Comparison of ENCODE assay signal across 9 mouse cellular contexts in the genomic region with DNA sequence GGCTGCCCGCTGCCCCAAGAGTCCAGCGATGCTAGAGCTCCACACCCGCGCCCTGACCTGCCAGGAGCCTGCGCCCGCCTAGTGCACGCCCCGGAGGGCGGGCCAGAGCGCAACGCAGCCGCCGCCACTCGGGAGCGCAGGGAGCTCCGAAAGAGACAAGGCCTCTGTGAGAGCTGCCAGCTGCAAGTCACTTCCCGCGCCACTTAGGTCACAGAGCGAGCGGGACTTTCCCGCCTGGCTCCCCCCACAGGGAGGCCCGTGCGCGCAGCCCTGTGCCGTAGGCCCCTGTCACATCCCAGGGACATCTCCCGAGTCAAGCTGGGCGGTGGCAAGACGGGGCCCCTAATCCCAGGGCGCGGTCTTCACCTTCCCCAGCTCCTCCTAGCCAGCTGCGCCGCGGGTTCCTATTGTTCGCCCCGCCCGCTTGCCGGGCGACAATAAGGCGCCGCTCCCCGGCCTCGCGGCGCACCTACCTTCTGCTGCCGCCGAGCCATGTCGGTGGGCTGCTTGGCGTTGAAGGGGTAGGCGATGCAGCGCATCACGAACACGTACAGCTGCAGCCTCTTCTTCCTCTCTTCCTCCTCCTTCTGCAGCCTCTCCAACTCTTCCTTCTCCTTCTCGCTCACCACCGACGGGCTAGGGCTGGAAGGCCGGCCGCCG. TPM values are rescaled to one million over a fixed set of nuclear protein-coding genes. Genes with fewer than 3 reads are reported as not detected.
DNase-seq lines count a peak whose midpoint lies in the region; ATAC-seq lines count a peak whose summit lies in the region.
"Had no signal": no experiment of that assay in that cellular context is flagged by ENCODE, and none has a peak within 500 bp of the region (broad histone marks: within the 10 kb centered on the region; RNA-seq: fewer than 3 reads in every experiment).

No protein-coding gene starts in this region.

- DNase-seq in kidney, adult 8-10 months, result no peak
- DNase-seq in retina, postnatal 7 days (ENCODE audit: low read depth, low spot score), result peak; percentile 62

- ATAC-seq in kidney, embryonic 16.5 days (ENCODE audit: low FRiP score, low TSS enrichment), result peak; percentile 89
- peak; percentile 84 for ATAC-seq in cerebellum, adult (ENCODE audit: insufficient number of reproducible peaks, low FRiP score, low TSS enrichment)
- peak; percentile 78 for ATAC-seq in forebrain, embryonic 13.5 days
- ATAC-seq in hindbrain, embryonic 16.5 days, result peak; percentile 78
- ATAC-seq in limb, embryonic 15.5 days (ENCODE audit: insufficient number of reproducible peaks, low FRiP score, low TSS enrichment, low read depth), result no peak
- no peak for ATAC-seq in inflammation-experienced regulatory T-cells, adult 6 months

- under 1% methylated on average over 52 of the region's 58 CpGs for WGBS in kidney, embryonic 16.5 days
- WGBS in forebrain, embryonic 13.5 days, result under 1% methylated on average over 51 of the region's 58 CpGs
- 0% methylated on average over 55 of the region's 58 CpGs for WGBS in hindbrain, embryonic 16.5 days
- under 1% methylated on average over 51 of the region's 58 CpGs for WGBS in limb, embryonic 15.5 days

- peak overlapping the region; percentile 35; the same call in 1 of the 2 replicates for H3K9ac ChIP-seq in kidney, embryonic 16.5 days (replicated peaks; ENCODE audit: low read length)
- H3K9ac ChIP-seq in forebrain, embryonic 13.5 days, result peak overlapping the region; percentile 94
- H3K9ac ChIP-seq in hindbrain, embryonic 16.5 days (ENCODE audit: low read depth, low read length), result peak overlapping the region; percentile 95
- H3K9ac ChIP-seq in limb, embryonic 15.5 days, result 0 out of 2 replicates have a peak overlapping the region, but pooled peaks have one; percentile 10

- H3K27ac ChIP-seq in kidney, embryonic 16.5 days (ENCODE audit: low read length), result no peak overlapping the region
- H3K27ac ChIP-seq in forebrain, embryonic 13.5 days, result peak overlapping the region; percentile 96
- peak overlapping the region; percentile 98 for H3K27ac ChIP-seq in hindbrain, embryonic 16.5 days (ENCODE audit: low read depth, low read length)
- H3K27ac ChIP-seq in limb, embryonic 15.5 days, result no peak overlapping the region

- peaks cover 3% of the 10 kb centered on the region; the same call in 1 of the 2 replicates for H3K9me3 ChIP-seq in kidney, embryonic 16.5 days (ENCODE audit: low read length)
- no peaks in the 10 kb centered on the region for H3K9me3 ChIP-seq in forebrain, embryonic 13.5 days (replicated peaks)
- H3K9me3 ChIP-seq in hindbrain, embryonic 16.5 days (ENCODE audit: control insufficient read depth, low read length), result no peaks in the 10 kb centered on the region
- H3K9me3 ChIP-seq in limb, embryonic 15.5 days, result no peaks in the 10 kb centered on the region

- H3K4me3 ChIP-seq in kidney, embryonic 16.5 days (ENCODE audit: low read length), result peak overlapping the region; percentile 55
- peak overlapping the region; percentile 84 for H3K4me3 ChIP-seq in forebrain, embryonic 13.5 days
- peak overlapping the region; percentile 89 for H3K4me3 ChIP-seq in hindbrain, embryonic 16.5 days (ENCODE audit: low read length)
- H3K4me3 ChIP-seq in limb, embryonic 15.5 days, result peak overlapping the region; percentile 50

- H3K36me3 ChIP-seq in kidney, embryonic 16.5 days (ENCODE audit: insufficient read depth, low read length), result no peaks in the 10 kb centered on the region
- no peaks in the 10 kb centered on the region for H3K36me3 ChIP-seq in forebrain, embryonic 13.5 days (ENCODE audit: poor library complexity, severe bottlenecking)
- no peaks in the 10 kb centered on the region for H3K36me3 ChIP-seq in hindbrain, embryonic 16.5 days (ENCODE audit: control insufficient read depth, insufficient read depth, low read length)
- no peaks in the 10 kb centered on the region for H3K36me3 ChIP-seq in limb, embryonic 15.5 days
- H3K36me3 ChIP-seq: G1E had no signal

- H3K4me1 ChIP-seq in kidney, embryonic 16.5 days (ENCODE audit: insufficient read depth, low read length), result peaks cover 17% of the 10 kb centered on the region
- H3K4me1 ChIP-seq in forebrain, embryonic 13.5 days, result peaks cover 21% of the 10 kb centered on the region; the same call in 1 of the 2 replicates
- H3K4me1 ChIP-seq in hindbrain, embryonic 16.5 days (ENCODE audit: control insufficient read depth, insufficient read depth, low read depth, low read length), result peaks cover 12% of the 10 kb centered on the region
- H3K4me1 ChIP-seq in limb, embryonic 15.5 days, result peaks cover 18% of the 10 kb centered on the region

- peak overlapping the region; percentile 95 for H3K4me2 ChIP-seq in kidney, embryonic 16.5 days (replicated peaks; ENCODE audit: low read depth, low read length)
- H3K4me2 ChIP-seq in forebrain, embryonic 13.5 days, result peak overlapping the region; percentile 83
- H3K4me2 ChIP-seq in hindbrain, embryonic 16.5 days (ENCODE audit: low read length), result peak overlapping the region; percentile 70
- peak overlapping the region; percentile 91 for H3K4me2 ChIP-seq in limb, embryonic 15.5 days

- peaks cover 28% of the 10 kb centered on the region for H3K27me3 ChIP-seq in kidney, embryonic 16.5 days (ENCODE audit: insufficient read depth, low read length)
- no peaks in the 10 kb centered on the region for H3K27me3 ChIP-seq in forebrain, embryonic 13.5 days
- no peaks in the 10 kb centered on the region for H3K27me3 ChIP-seq in hindbrain, embryonic 16.5 days (replicated peaks; ENCODE audit: control insufficient read depth, insufficient read depth, low read length)
- H3K27me3 ChIP-seq in limb, embryonic 15.5 days, result peaks cover 28% of the 10 kb centered on the region

RNA-seq across cellular contexts. Expression of a gene that starts 0.9 kb away (rescaled TPM):
- polyA plus RNA-seq in kidney, embryonic 16.5 days (2015; fragmentation: Nextera tagmentation; extraction: Ambion mirVana), result 0.57 and 0.70 TPM in 2 replicates
- polyA plus RNA-seq in forebrain, embryonic 13.5 days (2015; fragmentation: Nextera tagmentation; extraction: Ambion mirVana), result 17.0 and 24.0 TPM in 2 replicates
- 40.7 and 49.0 TPM in 2 replicates for polyA plus RNA-seq in hindbrain, embryonic 16.5 days (2015; fragmentation: Nextera tagmentation; extraction: Ambion mirVana)
- polyA plus RNA-seq in limb, embryonic 15.5 days (2015; fragmentation: Nextera tagmentation; extraction: Ambion mirVana), result 2.5 and 2.8 TPM in 2 replicates
- under 1 TPM in 1 of 3 experiments, not detected in 2; 0.07 TPM for polyA plus RNA-seq in inflammation-experienced regulatory T-cells, adult 6 months (2017; shearing (Covaris generic))
- polyA plus RNA-seq: G1E had no signal

Comparison
In these comparisons a context has a peak if more than half of its experiments do, and no peak if none do; other contexts are left out.
1. ATAC-seq: peak in kidney, embryonic 16.5 days (single experiment), cerebellum, adult (single experiment), forebrain, embryonic 13.5 days (single experiment) and hindbrain, embryonic 16.5 days (single experiment); none in limb, embryonic 15.5 days (single experiment) and inflammation-experienced regulatory T-cells, adult 6 months (single experiment).
2. H3K27ac ChIP-seq: peak in forebrain, embryonic 13.5 days (single experiment) and hindbrain, embryonic 16.5 days (single experiment); none in kidney, embryonic 16.5 days (single experiment) and limb, embryonic 15.5 days (single experiment).
3. H3K9ac ChIP-seq: peak in every context shown above with its lines; median percentile 95 in hindbrain, embryonic 16.5 days; 94 in forebrain, embryonic 13.5 days; 35 in kidney, embryonic 16.5 days; 10 in limb, embryonic 15.5 days.
4. Peak in every context shown above with its lines, with median percentiles within 50 percentile points of each other: H3K4me2 ChIP-seq and H3K4me3 ChIP-seq.